Mouse (Mus musculus) R1 (cell line): ENCODE data around the gene Trub2.

Source experiments
- DNase-seq: peaks from one replicate; pipeline ENCODE4 v3.0.0-alpha.2; 2018; ENCODE audit warnings: low read depth, low spot score

The Trub2 gene

DNA sequence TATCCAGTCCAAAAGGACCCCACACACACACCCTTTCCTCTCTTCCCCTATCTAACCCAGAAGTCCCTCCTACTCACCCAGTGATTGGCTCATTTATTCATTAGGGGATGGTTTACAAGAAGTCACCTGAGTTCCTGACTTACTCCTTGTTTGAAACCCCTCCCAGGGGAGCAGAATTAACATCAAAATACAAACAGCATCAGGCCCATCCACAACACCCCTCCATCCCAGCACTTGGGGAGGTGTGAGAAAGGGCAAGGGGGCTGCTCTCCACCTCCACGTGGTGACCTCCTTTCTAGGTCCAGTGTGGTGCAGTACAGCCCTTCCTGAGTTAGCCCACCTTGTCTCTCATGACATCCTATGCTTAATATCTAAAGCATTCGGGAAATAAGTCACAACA, 58.8 kb downstream of the Trub2 start:
- peak; percentile 86 for DNase-seq

DNA sequence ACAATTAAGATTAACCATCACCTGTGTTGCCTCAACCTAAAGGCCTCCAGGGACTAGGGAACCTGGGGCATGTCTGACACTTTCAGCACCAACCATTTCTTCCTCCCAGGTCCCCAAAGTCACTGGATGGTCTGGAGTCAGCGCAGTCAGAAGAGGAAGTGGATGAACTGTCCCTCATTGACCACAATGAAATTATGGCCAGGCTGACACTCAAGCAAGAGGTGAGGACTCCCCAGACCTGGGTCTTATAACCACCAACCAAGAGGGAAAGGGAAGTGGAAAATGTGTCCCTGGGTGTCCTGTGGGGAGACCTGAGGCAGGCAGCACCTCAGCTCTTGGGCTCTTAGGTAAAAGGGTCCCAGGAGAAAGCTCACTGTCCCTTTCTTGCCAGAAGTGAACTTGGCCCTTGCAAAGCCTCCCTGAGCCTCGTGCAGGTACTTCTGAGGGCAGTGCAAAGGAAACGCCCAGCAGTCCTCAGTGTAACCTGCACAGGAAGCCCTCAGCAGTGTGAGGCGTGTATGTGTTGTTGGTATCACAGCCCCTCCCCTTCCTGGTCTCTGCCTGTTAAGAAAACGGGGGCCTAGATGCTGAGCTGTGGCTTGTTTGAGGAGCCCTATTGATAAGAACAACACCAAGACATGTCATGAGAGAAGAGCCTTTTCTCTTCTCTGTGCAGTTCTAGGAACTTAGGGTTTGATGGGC, 63.5 kb downstream of the Trub2 start:
- DNase-seq, result no peak

DNA sequence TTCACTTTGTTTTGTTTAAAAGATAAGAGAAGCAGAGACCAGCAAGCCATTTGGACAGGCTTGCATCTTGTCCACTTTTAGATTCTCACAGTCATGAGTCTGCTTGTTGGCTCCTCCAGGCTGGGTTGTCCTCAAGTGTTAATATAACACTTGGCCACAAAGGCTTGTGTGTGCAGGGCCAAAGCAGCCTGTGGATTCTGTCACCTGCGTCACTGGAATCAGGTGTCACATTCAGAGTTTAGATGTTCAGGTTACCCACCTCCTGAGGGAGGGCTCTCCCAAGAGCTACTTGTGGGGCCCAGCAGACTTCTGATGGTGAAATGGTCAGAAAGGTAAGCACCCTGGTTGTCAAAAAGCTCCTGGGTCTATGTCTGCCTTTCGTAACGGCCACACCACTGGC, 65.2 kb downstream of the Trub2 start:
- DNase-seq, result no peak

DNA sequence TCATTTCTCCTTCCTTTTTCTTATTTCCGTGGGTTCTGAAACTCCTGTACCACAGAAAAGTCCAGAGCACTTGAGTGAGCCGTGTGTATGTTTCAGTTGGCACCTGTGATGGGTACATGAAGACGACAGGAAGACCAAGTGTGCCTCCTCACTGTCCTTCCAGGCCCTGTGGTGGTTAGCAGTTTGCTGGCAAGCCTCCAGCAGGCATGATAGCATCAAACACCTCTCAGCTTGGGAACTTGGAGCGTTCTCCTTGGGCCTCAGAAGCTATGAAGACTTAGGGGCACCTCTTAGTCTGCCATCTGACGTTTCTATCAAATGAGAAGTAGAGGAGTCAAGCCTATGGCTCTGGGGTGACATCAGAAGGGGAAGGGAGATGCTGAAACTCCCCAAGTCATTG, 69.7 kb downstream of the Trub2 start:
- DNase-seq, result no peak

DNA sequence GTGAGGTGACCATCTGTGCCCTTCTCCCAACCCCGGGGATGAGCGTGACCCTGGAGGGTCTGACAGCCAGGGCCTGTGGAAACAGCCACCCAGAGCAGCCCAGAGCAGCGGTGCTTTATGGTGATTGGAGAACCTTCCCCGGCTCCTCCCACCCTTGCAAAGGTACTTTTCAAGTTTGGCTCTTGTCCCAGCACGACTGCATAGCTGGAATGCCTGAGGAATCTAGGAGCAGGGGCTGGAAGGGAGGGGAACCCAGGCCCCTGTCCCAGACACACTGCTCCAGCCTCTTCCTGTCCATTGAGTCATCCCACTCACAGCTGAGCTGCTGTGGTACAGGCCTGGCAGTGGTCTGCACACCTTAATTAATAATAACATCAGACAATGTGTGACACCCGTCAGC, 71.6 kb downstream of the Trub2 start:
- peak; percentile 98 for DNase-seq

DNA sequence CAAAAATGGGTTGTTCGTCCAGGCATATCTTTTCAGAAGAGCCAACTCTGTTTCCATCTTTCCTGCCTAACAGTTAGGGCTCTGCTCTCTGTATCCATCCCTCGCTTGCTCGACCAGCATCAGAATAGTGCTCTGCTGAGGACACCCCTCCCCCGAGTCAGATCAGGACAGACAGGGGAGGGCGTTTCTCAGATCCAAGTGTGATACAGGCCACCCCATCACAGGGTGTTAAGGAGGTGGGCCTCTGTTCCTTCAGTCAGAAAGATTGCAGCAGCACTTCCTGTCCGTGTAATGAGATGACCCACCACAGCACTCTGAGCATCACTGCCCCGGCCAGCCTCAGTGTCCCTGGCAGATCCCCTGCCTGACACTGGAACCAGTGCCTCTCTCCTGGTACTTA, 72.2 kb downstream of the Trub2 start:
- no peak for DNase-seq

DNA sequence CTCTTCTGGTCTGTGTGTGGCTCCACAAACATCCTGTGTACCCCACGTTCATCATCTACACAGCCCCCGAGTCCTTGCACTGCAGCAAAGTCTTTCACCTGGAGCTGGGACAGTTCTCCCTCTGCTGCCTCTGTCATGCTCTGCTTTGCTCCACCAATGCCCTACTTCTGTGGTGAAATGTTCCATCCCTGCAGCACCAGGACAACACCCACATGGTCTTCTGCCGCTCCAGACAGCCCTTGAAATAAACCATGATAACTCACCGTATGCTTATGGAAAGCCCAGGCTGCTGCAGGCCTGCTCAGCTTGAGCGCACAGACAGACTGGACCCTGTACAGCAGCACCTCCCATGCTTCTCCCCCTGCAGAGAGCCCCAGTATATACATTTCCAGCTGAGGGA, 74.2 kb downstream of the Trub2 start:
- no peak for DNase-seq

DNA sequence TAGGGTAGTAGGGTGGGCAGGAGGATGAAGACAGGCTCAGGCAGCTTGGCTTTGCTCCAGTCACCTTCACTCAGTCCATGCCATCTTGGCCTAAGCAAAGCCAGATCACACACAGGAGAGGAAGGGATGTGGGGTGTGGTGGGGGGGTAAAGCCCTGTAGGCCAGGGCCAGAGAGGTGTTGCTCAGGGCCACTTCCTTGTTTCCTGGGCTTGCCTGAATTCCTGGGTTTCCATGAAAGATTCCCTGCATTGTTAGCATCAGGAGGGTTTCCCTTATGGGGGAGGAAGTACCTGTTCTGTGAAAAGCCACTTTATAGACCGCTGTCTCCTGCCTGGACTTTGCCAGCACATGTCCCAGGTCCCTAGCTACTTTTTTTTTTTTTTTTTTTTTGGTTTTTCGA, 74.8 kb downstream of the Trub2 start:
- DNase-seq, result peak; percentile 72

DNA sequence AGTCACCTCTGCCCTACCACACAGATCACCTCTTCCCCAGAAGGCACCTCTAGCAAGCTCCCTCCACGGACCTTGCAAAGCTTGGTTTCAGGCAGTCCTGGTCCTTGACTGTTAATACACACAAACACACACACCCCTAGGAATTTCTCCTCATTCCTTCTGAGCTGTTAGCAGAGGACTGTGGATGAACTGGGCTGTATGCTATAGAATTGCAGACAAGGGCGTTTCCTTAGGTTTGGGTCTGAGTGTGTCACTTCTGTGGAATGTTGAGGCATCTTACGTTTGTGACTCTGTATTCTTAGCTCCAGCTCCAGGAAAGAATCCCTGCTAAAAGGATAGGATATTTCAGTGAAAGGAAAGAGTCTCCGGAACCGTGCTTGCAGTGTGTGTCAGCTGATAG, 76.4 kb downstream of the Trub2 start:
- peak; percentile 85 for DNase-seq
